Mouse (Mus musculus) granulocyte monocyte progenitor cell, adult 5-6 weeks (primary cell): ENCODE results near the gene B3galt6. TPM values are rescaled to one million over a fixed set of nuclear protein-coding genes. Genes with fewer than 3 reads are reported as not detected.
A peak's percentile ranks its signal among the peaks of the same experiment; 100 is the strongest.

Experiments
- ATAC-seq: replicated peaks from 2 replicates; pipeline ENCODE4 v1.8.0; 2016; ENCODE audit warnings: mild to moderate bottlenecking, moderate TSS enrichment, inconsistent platforms; ENCODE audit not compliant: poor library complexity, severe bottlenecking
- total RNA-seq, 2 experiments: library from RNA; stranded (forward) in 1 of 2; stranded (reverse) in 1 of 2; fragments of 200-712, 200-1000 nt in 1 of 2; fragments of >200 nt in 1 of 2; fragmentation: Nextera tagmentation in 1 of 2; gene quantifications; 2 replicates each; pipeline ENCODE4 v1.2.3; 2014 to 2017

Gene B3galt6
- total RNA-seq (2014; fragmentation: Nextera tagmentation) (6.4 and 6.6 TPM in 2 replicates), total RNA-seq (2017) (10.3 and 10.7 TPM in 2 replicates)

DNA sequence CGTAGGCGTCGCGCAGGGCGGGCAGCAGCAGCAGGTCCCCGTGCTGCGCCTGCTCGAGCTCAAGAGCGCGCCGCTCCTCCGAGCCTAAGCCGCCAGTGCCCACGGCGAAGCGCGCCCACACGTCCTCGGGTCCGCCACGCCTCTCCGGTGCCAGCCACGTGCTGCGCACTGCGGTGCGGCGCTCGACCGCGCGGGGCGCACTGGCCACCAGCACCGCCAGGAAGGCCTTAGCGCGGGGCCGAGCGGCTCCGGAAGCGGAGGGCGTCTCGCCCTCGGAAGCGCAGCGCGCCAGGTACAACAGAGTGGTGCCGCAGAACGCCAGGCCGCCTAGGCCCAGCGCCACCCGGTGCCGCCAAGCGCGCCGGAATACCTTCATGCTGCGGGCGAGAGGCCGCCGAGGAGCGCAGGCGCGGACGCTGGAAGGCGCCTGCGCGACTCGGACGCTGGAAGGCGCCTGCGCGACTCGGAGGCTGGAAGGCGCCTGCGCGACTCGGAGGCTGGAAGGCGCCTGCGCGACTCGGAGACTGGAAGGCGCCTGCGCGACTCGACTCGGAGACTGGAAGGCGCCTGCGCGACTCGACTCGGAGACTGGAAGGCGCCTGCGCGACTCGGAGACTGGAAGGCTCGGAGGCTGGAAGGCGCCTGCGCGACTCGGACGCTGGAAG, at the start of gene B3galt6, which contains the start of gene Sdf4:
Gene B3galt6 (minus strand): TSS at position 409 of the 665 bp plus-strand sequence.
Gene Sdf4 (plus strand): TSS at position 632 of the 665 bp plus-strand sequence.
- ATAC-seq, result peak; percentile 69

DNA sequence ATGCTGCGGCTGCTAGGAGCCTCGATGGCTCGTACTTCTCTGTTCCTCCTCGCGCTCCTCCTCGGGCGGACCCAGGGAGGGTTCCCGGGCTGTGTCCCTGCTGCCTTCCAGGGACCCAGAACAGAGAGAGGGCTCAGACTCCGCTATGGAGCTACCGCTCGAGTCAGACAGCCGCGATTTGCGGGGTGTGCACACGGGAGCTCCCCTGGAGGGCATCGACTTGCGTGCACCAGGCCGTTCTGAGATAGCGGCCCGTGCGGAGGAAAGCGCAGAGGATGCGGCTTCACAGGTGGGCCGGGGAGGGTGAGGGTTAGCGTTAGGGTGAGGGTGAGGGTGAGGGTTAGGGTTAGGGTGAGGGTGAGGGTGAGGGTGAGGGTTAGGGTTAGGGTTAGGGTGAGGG, 42.5 kb upstream of the B3galt6 start:
- no peak for ATAC-seq

DNA sequence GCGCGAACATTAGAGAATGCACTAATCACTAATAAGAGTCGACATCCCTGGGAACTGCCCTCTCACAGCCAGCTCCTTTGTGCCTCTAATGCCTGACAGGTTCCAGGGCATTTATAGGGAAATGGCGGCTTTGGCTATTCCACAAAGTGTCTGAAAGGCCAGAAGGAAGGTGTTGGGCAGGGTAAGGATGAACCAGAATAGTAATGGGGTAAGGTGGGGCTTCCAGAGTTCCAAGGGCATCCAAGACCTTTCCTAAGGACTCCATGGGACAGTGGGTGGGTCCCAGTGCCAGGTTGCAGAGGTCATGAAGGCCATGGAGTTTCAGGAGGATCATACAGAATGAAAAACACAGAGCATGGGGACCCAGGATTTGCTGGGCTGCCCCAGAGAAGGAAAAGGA, 41.9 kb upstream of the B3galt6 start:
- no peak for ATAC-seq

- ATAC-seq, result peak; percentile 45
Observed at GRCm38 (mm10) chr4:156033476-156034119, 41.1 kb upstream of the B3galt6 start.

- ATAC-seq, result no peak
Observed at GRCm38 (mm10) chr4:156032856-156033255, 40.4 kb upstream of the B3galt6 start.

DNA sequence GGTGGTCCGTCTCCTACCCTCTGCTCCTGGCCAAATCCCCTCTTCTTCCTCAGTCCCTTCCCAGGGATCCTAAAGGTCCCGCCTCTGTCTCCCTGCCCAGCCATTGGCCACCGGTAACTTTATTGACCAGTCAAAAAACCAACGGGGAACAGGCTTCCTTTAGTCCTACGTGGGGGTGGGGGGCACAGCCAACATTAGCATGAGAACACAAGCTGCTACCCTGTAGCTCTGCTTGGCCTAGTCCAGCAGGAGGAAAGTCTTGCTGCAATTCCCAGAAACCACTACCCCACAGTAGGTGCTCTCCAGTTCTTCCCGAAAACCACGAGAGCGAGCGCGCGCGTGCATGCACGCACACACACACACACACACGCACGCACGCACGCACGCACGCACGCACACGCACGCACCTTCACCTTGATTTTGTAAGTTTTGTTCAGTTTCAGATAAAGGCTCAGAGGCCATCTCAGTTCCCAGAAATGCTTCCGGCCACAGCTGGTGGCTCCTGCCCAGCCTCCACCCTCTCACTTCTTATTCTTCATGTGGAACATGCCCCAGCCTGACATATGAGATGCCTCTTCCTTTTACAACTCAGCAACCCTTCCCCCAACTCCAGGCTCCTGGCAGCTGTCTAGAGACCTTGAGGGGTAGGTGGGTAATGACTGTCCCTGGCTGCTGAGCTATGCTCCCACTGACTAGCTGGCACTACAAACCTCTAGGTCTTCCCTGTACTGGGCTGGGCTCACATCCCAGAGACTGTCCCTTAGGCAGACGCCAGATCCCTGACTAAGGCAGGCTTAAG, 39.3 kb upstream of the B3galt6 start:
- ATAC-seq, result peak; percentile 73

GRCm38 (mm10) chr4:156031255-156031592, 38.8 kb upstream of the B3galt6 start:
- no peak for ATAC-seq

- ATAC-seq, result no peak
Observed at GRCm38 (mm10) chr4:156030651-156031118, 38.2 kb upstream of the B3galt6 start.

- ATAC-seq, result no peak
Observed at GRCm38 (mm10) chr4:156028580-156028979, 36.1 kb upstream of the B3galt6 start.

- peak; percentile 76 for ATAC-seq
Observed at GRCm38 (mm10) chr4:156026013-156026412, 33.6 kb upstream of the B3galt6 start, which contains the start of gene Tnfrsf18. Gene Tnfrsf18 (plus strand): TSS chr4:156026164.

GRCm38 (mm10) chr4:156024184-156024583, 31.7 kb upstream of the B3galt6 start:
- ATAC-seq, result no peak

GRCm38 (mm10) chr4:156023520-156023919, 31.1 kb upstream of the B3galt6 start:
- no peak for ATAC-seq

DNA sequence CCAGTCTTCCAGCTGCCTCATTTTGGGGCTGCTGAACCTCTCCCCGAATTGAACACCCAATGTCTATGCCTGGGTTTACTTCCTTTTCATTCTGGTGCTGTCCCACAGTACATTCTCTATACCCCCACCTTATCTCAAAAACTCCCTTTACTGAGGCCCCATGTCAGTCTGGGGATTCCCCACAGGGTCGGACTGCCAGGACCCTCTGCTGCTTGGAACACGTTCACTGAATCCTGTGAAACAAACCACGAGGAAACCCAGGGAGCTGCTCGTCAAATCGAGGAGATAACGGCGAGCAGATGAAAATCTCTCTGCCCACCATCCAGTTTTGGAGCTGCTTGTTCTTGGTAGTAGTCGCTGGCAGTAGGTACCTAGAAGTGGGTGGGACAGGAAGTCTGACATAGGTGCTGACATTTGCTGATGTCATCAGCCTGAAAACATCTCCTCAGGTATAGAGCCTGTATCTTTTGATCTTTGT, 29.5 kb upstream of the B3galt6 start:
- ATAC-seq, result no peak

DNA sequence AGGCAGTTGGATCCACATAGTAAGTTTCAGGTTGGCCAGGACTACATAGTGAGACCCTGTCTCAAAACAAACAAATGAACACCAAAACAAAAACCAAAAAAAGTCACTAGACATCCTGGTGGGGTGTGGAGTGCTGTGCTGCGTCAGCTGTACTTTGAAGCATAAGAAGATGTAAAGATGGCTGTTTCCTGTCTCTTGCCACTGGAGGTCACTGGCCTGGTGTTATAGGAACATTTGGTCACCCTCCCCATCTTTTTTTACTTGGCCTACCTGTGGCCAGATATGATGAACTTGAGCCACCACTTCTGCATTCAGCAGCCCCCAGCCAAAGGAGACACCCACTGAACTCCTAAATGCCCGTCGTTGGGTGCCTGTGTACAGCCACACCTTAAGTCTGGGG, 28.9 kb upstream of the B3galt6 start:
- ATAC-seq, result no peak

DNA sequence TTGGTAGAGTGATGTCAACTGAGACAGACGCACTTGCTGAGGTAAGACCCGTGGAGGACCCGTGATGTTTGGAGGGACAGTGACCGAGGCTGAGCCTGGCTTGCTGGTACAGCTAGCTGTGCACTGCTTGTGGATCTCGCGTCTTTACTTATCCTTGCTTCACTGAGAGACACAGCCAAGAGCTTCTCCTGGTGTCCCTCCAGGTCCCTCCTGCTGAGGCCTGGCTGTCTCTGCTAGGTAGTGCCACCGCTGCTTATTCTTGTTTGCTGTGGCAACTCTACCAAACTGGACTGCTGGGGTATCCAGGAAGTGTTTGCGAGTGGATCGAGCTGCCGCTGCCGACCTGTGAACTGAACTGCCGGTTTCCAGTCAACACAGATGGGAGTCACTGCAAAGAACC, 27.3 kb upstream of the B3galt6 start:
- ATAC-seq, result no peak

DNA sequence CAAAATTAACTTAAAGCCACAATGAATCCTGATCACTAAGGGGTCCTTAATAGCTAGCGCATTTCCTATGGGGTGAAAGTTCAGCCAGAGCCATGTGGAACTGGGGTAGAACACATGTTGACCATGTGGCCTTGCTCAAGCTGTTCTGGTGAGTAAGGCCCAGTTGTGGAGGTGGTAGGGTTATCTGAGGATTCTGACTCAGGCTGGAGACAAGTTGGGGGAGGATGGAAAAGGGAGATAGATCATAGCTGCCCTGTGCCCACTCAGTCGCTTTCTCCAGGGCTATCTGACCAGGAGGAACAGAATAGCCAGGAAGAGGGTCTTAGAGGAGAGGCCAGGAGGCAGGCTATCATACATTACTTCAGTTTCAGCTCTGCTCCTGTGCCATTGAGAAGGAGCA, 22.0 kb upstream of the B3galt6 start:
- no peak for ATAC-seq

- no peak for ATAC-seq
Observed at GRCm38 (mm10) chr4:156013637-156014036, 21.2 kb upstream of the B3galt6 start, which contains the start of gene Tnfrsf4. Gene Tnfrsf4 (plus strand): TSS chr4:156013843.

DNA sequence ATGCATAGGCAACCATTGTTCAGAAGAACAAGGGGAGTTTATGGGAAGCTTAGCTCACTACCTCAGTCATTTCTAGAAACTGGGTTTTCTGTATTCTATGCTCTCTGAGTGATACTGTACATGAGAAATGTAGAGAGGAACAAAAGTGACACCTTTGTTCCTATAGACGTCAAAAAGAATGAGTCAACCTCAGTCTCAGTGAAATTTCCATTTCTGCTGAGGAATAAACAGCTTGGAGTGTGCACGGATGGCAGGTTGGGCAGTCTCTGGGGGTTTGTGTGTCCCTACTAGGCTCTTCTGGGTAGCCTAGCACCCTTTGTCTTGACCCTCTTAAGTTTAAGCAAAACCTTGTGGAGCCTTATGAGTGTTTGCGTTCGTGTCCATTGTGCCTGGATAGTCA, 15.9 kb upstream of the B3galt6 start:
- ATAC-seq, result no peak

GRCm38 (mm10) chr4:156004109-156004508, 11.7 kb upstream of the B3galt6 start:
- ATAC-seq, result no peak

DNA sequence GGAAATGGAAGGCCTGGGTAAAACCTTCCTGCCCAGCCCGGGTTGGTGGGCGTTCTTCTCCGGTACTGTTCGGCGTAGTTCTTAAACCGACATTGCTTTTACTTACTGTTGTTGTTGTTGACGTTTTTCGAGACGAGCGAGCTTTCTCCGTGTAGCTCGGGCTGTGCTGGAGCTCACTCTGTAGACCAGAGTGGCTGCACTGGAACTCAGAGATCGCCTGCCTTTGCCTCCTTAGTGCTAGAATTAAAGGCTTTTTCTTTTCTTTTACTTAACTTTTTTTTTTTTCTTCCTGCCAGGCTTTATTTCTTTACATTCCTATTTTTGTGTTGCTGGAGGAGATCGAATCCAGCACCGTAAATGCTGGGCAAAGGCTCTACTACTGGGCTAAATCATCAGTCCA, 1.2 kb upstream of the B3galt6 start:
- no peak for ATAC-seq
